Mouse (Mus musculus) pancreas, adult 10 weeks (tissue): ENCODE results near the gene Fam214a. TPM values are rescaled to one million over a fixed set of nuclear protein-coding genes. Genes with fewer than 3 reads are reported as not detected.

Source experiments
- polyA plus RNA-seq: library from polyadenylated mRNA; stranded (reverse); fragments of 350-450 nt; fragmentation: Illumina TruSeq; extraction: RNeasy Lipid Tissue Mini Kit (QIAGEN cat#74804); gene quantifications from one replicate; pipeline ENCODE4 v1.2.3, GENCODE M21; 2015; ENCODE audit warnings: low read depth, low replicate concordance; ENCODE audit not compliant: insufficient read depth

Gene Fam214a
- 5.3 TPM for polyA plus RNA-seq

GRCm38 (mm10) chr9:74952756-74953247 lies at the start of gene Fam214a:
Gene Fam214a, plus strand, starts transcription at chr9:74952884.

GRCm38 (mm10) chr9:75037451-75038356 lies 85.0 kb downstream of the Fam214a start, which contains the start of gene Arpp19:
Gene Arpp19, plus strand, starts transcription at chr9:75037614.

GRCm38 (mm10) chr9:75070457-75071028 lies 117.9 kb downstream of the Fam214a start, which contains the start of gene Myo5a:
Gene Myo5a, plus strand, starts transcription at chr9:75071015.

Other genes starting within 250 kb of the Fam214a start
- gene Onecut1, start 91.0 kb upstream of the Fam214a start, polyA plus RNA-seq = 2.3 TPM
- gene Arpp19, start 84.7 kb downstream of the Fam214a start, polyA plus RNA-seq = 68.3 TPM
- gene Myo5a, start 118.1 kb downstream of the Fam214a start, polyA plus RNA-seq = 3.8 TPM